Mouse (Mus musculus): ENCODE data around the gene Gm20388.

Gm20388 gene

GRCm38 (mm10) chr8:121086004-121086900 lies 1175.6 kb downstream of the Gm20388 start:
- DNase-seq: no peak

- DNase-seq: no peak
Observed at GRCm38 (mm10) chr8:121088281-121088680, 1177.6 kb downstream of the Gm20388 start.

GRCm38 (mm10) chr8:121088871-121089630 lies 1178.4 kb downstream of the Gm20388 start:
- DNase-seq: no peak

- no peak for DNase-seq
Observed at GRCm38 (mm10) chr8:121089631-121090380, 1179.2 kb downstream of the Gm20388 start.

- DNase-seq: no peak
Observed at GRCm38 (mm10) chr8:121090716-121091115, 1180.1 kb downstream of the Gm20388 start.

- no peak for DNase-seq
Observed at GRCm38 (mm10) chr8:121092141-121092540, 1181.5 kb downstream of the Gm20388 start.

- peak; percentile 79 to 89 for DNase-seq
Observed at GRCm38 (mm10) chr8:121092627-121093026, 1182.0 kb downstream of the Gm20388 start.

- no peak for DNase-seq
Observed at GRCm38 (mm10) chr8:121093496-121093895, 1182.9 kb downstream of the Gm20388 start.

GRCm38 (mm10) chr8:121104049-121104818 lies 1193.6 kb downstream of the Gm20388 start:
- peak; percentile 74 to 84 for DNase-seq

GRCm38 (mm10) chr8:121107668-121108656 lies 1197.3 kb downstream of the Gm20388 start, which contains the start of gene Mthfsd:
Gene Mthfsd, minus strand, starts transcription at chr8:121108392.
- DNase-seq: peak; percentile 99 to 100

GRCm38 (mm10) chr8:121108657-121109056 lies 1198.0 kb downstream of the Gm20388 start:
- no peak for DNase-seq

GRCm38 (mm10) chr8:121111145-121111907 lies 1200.7 kb downstream of the Gm20388 start:
- DNase-seq: no peak

GRCm38 (mm10) chr8:121113261-121113660 lies 1202.6 kb downstream of the Gm20388 start:
- DNase-seq: peak; percentile 98 to 99

- no peak for DNase-seq
Observed at GRCm38 (mm10) chr8:121115136-121115535, 1204.5 kb downstream of the Gm20388 start.

- peak in 1 of 2 experiments; percentile 57 for DNase-seq
Observed at GRCm38 (mm10) chr8:121115948-121116347, 1205.3 kb downstream of the Gm20388 start, which contains the start of gene Foxc2. Gene Foxc2, plus strand, starts transcription at chr8:121116171.

- no peak for DNase-seq
Observed at GRCm38 (mm10) chr8:121116591-121117185, 1206.0 kb downstream of the Gm20388 start.

GRCm38 (mm10) chr8:121117186-121117651 lies 1206.6 kb downstream of the Gm20388 start:
- DNase-seq: no peak

GRCm38 (mm10) chr8:121117906-121118305 lies 1207.3 kb downstream of the Gm20388 start:
- no peak for DNase-seq
